Mouse (Mus musculus): ENCODE results near the gene Pcgf2. TPM values are rescaled to one million over a fixed set of nuclear protein-coding genes. Genes with fewer than 3 reads are reported as not detected.

Pcgf2 gene
- polyA plus RNA-seq, 1 experiment from 2014 or later: 3.6 TPM

- H3K4me2 ChIP-seq: no peak overlapping the region
- DNase-seq: no peak
- WGBS (ENCODE audit: insufficient replicate concordance): 78% methylated on average over 4 of the region's 4 CpGs
- H3K27ac ChIP-seq: no peak overlapping the region
- H3K4me1 ChIP-seq (replicated peaks): peaks cover 40% of the 10 kb centered on the region
- ATAC-seq (ENCODE audit: low read depth): no peak
- peaks cover 10% of the 10 kb centered on the region; the same call in 1 of the 2 replicates for H3K36me3 ChIP-seq
- H3K4me3 ChIP-seq (replicated peaks): no peak overlapping the region
- H3K9me3 ChIP-seq (replicated peaks): no peaks in the 10 kb centered on the region
- no peak overlapping the region for H3K9ac ChIP-seq
- H3K27me3 ChIP-seq: peaks cover 24% of the 10 kb centered on the region
These were observed 5.9 kb downstream of the Pcgf2 start for GRCm38 (mm10) chr11:97694435-97694834.

GRCm38 (mm10) chr11:97689861-97690260 is 10.4 kb downstream of the Pcgf2 start:
- Histone ChIP-seq H3K27ac (no peak overlapping the region), H3K4me3 (replicated peaks) (no peak overlapping the region), H3K9me3 (replicated peaks) (no peaks in the 10 kb centered on the region), H3K4me1 (replicated peaks) (peaks cover 25% of the 10 kb centered on the region), H3K27me3 (peaks cover 21% of the 10 kb centered on the region), H3K36me3 (peaks cover 10% of the 10 kb centered on the region; the same call in 1 of the 2 replicates), H3K9ac (no peak overlapping the region), H3K4me2 (no peak overlapping the region)
- ATAC-seq (ENCODE audit: low read depth) (no peak), DNase-seq (no peak)
- WGBS (ENCODE audit: insufficient replicate concordance): 23% methylated on average over 10 of the region's 10 CpGs

GRCm38 (mm10) chr11:97687061-97687460 is 13.2 kb downstream of the Pcgf2 start:
- 85% methylated on average over 3 of the region's 3 CpGs for WGBS (ENCODE audit: insufficient replicate concordance)
- ATAC-seq (ENCODE audit: low read depth) (no peak), DNase-seq (no peak)
- H3K4me2 ChIP-seq: no peak overlapping the region
- H3K36me3 ChIP-seq: peaks cover 9% of the 10 kb centered on the region; the same call in 1 of the 2 replicates
- peaks cover 25% of the 10 kb centered on the region for H3K4me1 ChIP-seq (replicated peaks)
- peaks cover 28% of the 10 kb centered on the region for H3K27me3 ChIP-seq
- H3K27ac ChIP-seq: no peak overlapping the region
- H3K4me3 ChIP-seq (replicated peaks): no peak overlapping the region
- no peak overlapping the region for H3K9ac ChIP-seq
- no peaks in the 10 kb centered on the region for H3K9me3 ChIP-seq (replicated peaks)

GRCm38 (mm10) chr11:97686322-97686908 is 13.9 kb downstream of the Pcgf2 start:
- DNase-seq: no peak
- 68% methylated on average over 11 of the region's 11 CpGs for WGBS (ENCODE audit: insufficient replicate concordance)
- Histone ChIP-seq H3K27ac (no peak overlapping the region), H3K9me3 (replicated peaks) (no peaks in the 10 kb centered on the region), H3K36me3 (peaks cover 13% of the 10 kb centered on the region; the same call in 1 of the 2 replicates), H3K4me3 (replicated peaks) (peak overlapping the region; percentile 40), H3K4me2 (peak overlapping the region; percentile 62), H3K4me1 (replicated peaks) (peaks cover 25% of the 10 kb centered on the region), H3K9ac (peak overlapping the region; percentile 41; the same call in 1 of the 2 replicates), H3K27me3 (peaks cover 28% of the 10 kb centered on the region)
- no peak for ATAC-seq (ENCODE audit: low read depth)

- DNase-seq: peak; percentile 74
- WGBS (ENCODE audit: insufficient replicate concordance): under 1% methylated on average over 43 of the region's 43 CpGs
- H3K9me3 ChIP-seq (replicated peaks): no peaks in the 10 kb centered on the region
- peak within 1 kb of the TSS; percentile 62 for H3K4me2 ChIP-seq
- H3K4me1 ChIP-seq (replicated peaks): peaks cover 25% of the 10 kb centered on the region
- peaks cover 28% of the 10 kb centered on the region for H3K27me3 ChIP-seq
- H3K27ac ChIP-seq: no peak within 1 kb of the TSS; the same call in 1 of the 2 replicates
- H3K4me3 ChIP-seq (replicated peaks): peak within 1 kb of the TSS; percentile 40
- ATAC-seq (ENCODE audit: low read depth): peak; percentile 81
- peaks cover 14% of the 10 kb centered on the region; the same call in 1 of the 2 replicates for H3K36me3 ChIP-seq
- peak within 1 kb of the TSS; percentile 41; the same call in 1 of the 2 replicates for H3K9ac ChIP-seq
These were observed 14.5 kb downstream of the Pcgf2 start, which contains the start of gene Cisd3 for GRCm38 (mm10) chr11:97685613-97686321. Cisd3 (plus strand) TSS chr11:97685826.

GRCm38 (mm10) chr11:97684766-97685165 is 15.5 kb downstream of the Pcgf2 start:
- Histone ChIP-seq H3K4me3 (replicated peaks) (no peak overlapping the region), H3K4me2 (no peak overlapping the region), H3K4me1 (replicated peaks) (peaks cover 25% of the 10 kb centered on the region), H3K9me3 (replicated peaks) (no peaks in the 10 kb centered on the region), H3K27me3 (peaks cover 28% of the 10 kb centered on the region), H3K9ac (no peak overlapping the region), H3K36me3 (0 out of 2 replicates have a peak, but pooled peaks cover 12% of the 10 kb centered on the region), H3K27ac (no peak overlapping the region)
- no peak for DNase-seq
- ATAC-seq (ENCODE audit: low read depth): no peak
- 39% methylated on average over 7 of the region's 7 CpGs for WGBS (ENCODE audit: insufficient replicate concordance)

- H3K4me3 ChIP-seq (replicated peaks): no peak overlapping the region
- no peak overlapping the region for H3K9ac ChIP-seq
- no peak overlapping the region for H3K4me2 ChIP-seq
- 0 out of 2 replicates have a peak, but pooled peaks cover 12% of the 10 kb centered on the region for H3K36me3 ChIP-seq
- H3K27me3 ChIP-seq: peaks cover 28% of the 10 kb centered on the region
- no peak for DNase-seq
- no peaks in the 10 kb centered on the region for H3K9me3 ChIP-seq (replicated peaks)
- no peak overlapping the region for H3K27ac ChIP-seq
- peaks cover 25% of the 10 kb centered on the region for H3K4me1 ChIP-seq (replicated peaks)
- WGBS (ENCODE audit: insufficient replicate concordance): 54% methylated on average over 6 of the region's 6 CpGs
- no peak for ATAC-seq (ENCODE audit: low read depth)
These were observed 16.1 kb downstream of the Pcgf2 start for GRCm38 (mm10) chr11:97684063-97684680.

GRCm38 (mm10) chr11:97682504-97683055 is 17.7 kb downstream of the Pcgf2 start:
- WGBS (ENCODE audit: insufficient replicate concordance): 64% methylated on average over 6 of the region's 6 CpGs
- Histone ChIP-seq H3K4me3 (replicated peaks) (no peak overlapping the region), H3K27me3 (peaks cover 28% of the 10 kb centered on the region), H3K4me1 (replicated peaks) (peaks cover 25% of the 10 kb centered on the region), H3K4me2 (no peak overlapping the region), H3K9ac (no peak overlapping the region), H3K9me3 (replicated peaks) (no peaks in the 10 kb centered on the region), H3K27ac (no peak overlapping the region), H3K36me3 (0 out of 2 replicates have a peak, but pooled peaks cover 18% of the 10 kb centered on the region)
- ATAC-seq (ENCODE audit: low read depth): no peak
- no peak for DNase-seq

- H3K27me3 ChIP-seq: peaks cover 13% of the 10 kb centered on the region
- no peak overlapping the region for H3K4me2 ChIP-seq
- 84% methylated on average over 12 of the region's 12 CpGs for WGBS (ENCODE audit: insufficient replicate concordance)
- DNase-seq: no peak
- peaks cover 20% of the 10 kb centered on the region; the same call in 1 of the 2 replicates for H3K36me3 ChIP-seq
- no peak overlapping the region for H3K9ac ChIP-seq
- H3K27ac ChIP-seq: no peak overlapping the region
- H3K9me3 ChIP-seq (replicated peaks): no peaks in the 10 kb centered on the region
- H3K4me3 ChIP-seq (replicated peaks): no peak overlapping the region
- peaks cover 11% of the 10 kb centered on the region for H3K4me1 ChIP-seq (replicated peaks)
- no peak for ATAC-seq (ENCODE audit: low read depth)
These were observed 19.9 kb downstream of the Pcgf2 start for GRCm38 (mm10) chr11:97680430-97680829.

GRCm38 (mm10) chr11:97678301-97678700 is 22.0 kb downstream of the Pcgf2 start:
- no peak overlapping the region for H3K27ac ChIP-seq
- 73% methylated on average over 15 of the region's 15 CpGs for WGBS (ENCODE audit: insufficient replicate concordance)
- no peaks in the 10 kb centered on the region for H3K27me3 ChIP-seq
- no peak overlapping the region for H3K4me3 ChIP-seq (replicated peaks)
- peaks cover 20% of the 10 kb centered on the region; the same call in 1 of the 2 replicates for H3K36me3 ChIP-seq
- H3K4me1 ChIP-seq (replicated peaks): no peaks in the 10 kb centered on the region
- H3K4me2 ChIP-seq: no peak overlapping the region
- no peaks in the 10 kb centered on the region for H3K9me3 ChIP-seq (replicated peaks)
- ATAC-seq (ENCODE audit: low read depth) (no peak), DNase-seq (no peak)
- H3K9ac ChIP-seq: no peak overlapping the region

- no peaks in the 10 kb centered on the region for H3K9me3 ChIP-seq (replicated peaks)
- no peak overlapping the region for H3K4me3 ChIP-seq (replicated peaks)
- DNase-seq (no peak), ATAC-seq (ENCODE audit: low read depth) (no peak)
- no peak overlapping the region for H3K27ac ChIP-seq
- 76% methylated on average over 8 of the region's 8 CpGs for WGBS (ENCODE audit: insufficient replicate concordance)
- no peaks in the 10 kb centered on the region for H3K27me3 ChIP-seq
- no peak overlapping the region for H3K4me2 ChIP-seq
- no peak overlapping the region for H3K9ac ChIP-seq
- H3K4me1 ChIP-seq (replicated peaks): no peaks in the 10 kb centered on the region
- H3K36me3 ChIP-seq: peaks cover 20% of the 10 kb centered on the region; the same call in 1 of the 2 replicates
These were observed 22.5 kb downstream of the Pcgf2 start for GRCm38 (mm10) chr11:97677842-97678241.

Data from liver, embryonic 13.5 days (tissue).